13 mouse cellular contexts compared by ENCODE assay signal in genomic region chr4:4708261-4708660, GRCm38 (mm10).
DNase-seq lines count a peak whose midpoint lies in the region; ATAC-seq and TF ChIP-seq lines count a peak whose summit lies in the region.
"Had no signal": no experiment of that assay in that cellular context is flagged by ENCODE, and none has a peak within 500 bp of the region (broad histone marks: within the 10 kb centered on the region; RNA-seq: fewer than 3 reads in every experiment).

No protein-coding gene starts in this region.

- 0 out of 2 replicates have a peak, but pooled peaks have one; percentile 40 for ATAC-seq in forebrain, embryonic 16.5 days
- ATAC-seq in forebrain, postnatal 0 days, result no peak
- no peak for ATAC-seq in midbrain, postnatal 0 days (ENCODE audit: low FRiP score)
- ATAC-seq in midbrain, embryonic 13.5 days, result no peak
- no peak for ATAC-seq in erythroblast, adult 5-6 weeks (replicated peaks; ENCODE audit: low FRiP score, poor library complexity, severe bottlenecking)

- no peak overlapping the region for H3K4me3 ChIP-seq in forebrain, embryonic 16.5 days (replicated peaks; ENCODE audit: low read length)
- no peak overlapping the region for H3K4me3 ChIP-seq in forebrain, postnatal 0 days (ENCODE audit: low read depth, low read length)
- no peak overlapping the region for H3K4me3 ChIP-seq in midbrain, postnatal 0 days (ENCODE audit: low read depth, low read length)
- H3K4me3 ChIP-seq in midbrain, embryonic 13.5 days (replicated peaks), result no peak overlapping the region
- H3K4me3 ChIP-seq in left cerebral cortex, adult 2 months, result no peak overlapping the region
- H3K4me3 ChIP-seq: embryonic facial prominence, embryonic 13.5 days; midbrain, embryonic 10.5 days; neural tube, embryonic 12.5 days had no signal

- intact Hi-C loops in heart, postnatal 10 days (cut with DNase I), result no loop called here
- intact Hi-C loops in left cerebral cortex, adult 2 months (cut with DNase I), result no loop called here

- WGBS in forebrain, embryonic 16.5 days, result 28% methylated on average over 3 of the region's 3 CpGs
- WGBS in forebrain, postnatal 0 days, result 24% methylated on average over 3 of the region's 3 CpGs
- 48% methylated on average over 3 of the region's 3 CpGs for WGBS in midbrain, postnatal 0 days
- 59% methylated on average over 3 of the region's 3 CpGs for WGBS in midbrain, embryonic 13.5 days

- H3K4me1 ChIP-seq in forebrain, embryonic 16.5 days (replicated peaks; ENCODE audit: control insufficient read depth, insufficient read depth, low read length), result peaks cover 3% of the 10 kb centered on the region
- H3K4me1 ChIP-seq in forebrain, postnatal 0 days (ENCODE audit: insufficient read depth), result no peaks in the 10 kb centered on the region
- no peaks in the 10 kb centered on the region for H3K4me1 ChIP-seq in midbrain, postnatal 0 days (ENCODE audit: insufficient read depth, low read length)
- H3K4me1 ChIP-seq in midbrain, embryonic 13.5 days (replicated peaks), result no peaks in the 10 kb centered on the region
- H3K4me1 ChIP-seq: midbrain, embryonic 10.5 days; neural tube, embryonic 12.5 days had no signal

- H3K27me3 ChIP-seq in forebrain, embryonic 16.5 days (replicated peaks; ENCODE audit: control insufficient read depth, insufficient read depth, low read length), result no peaks in the 10 kb centered on the region
- no peaks in the 10 kb centered on the region for H3K27me3 ChIP-seq in forebrain, postnatal 0 days (ENCODE audit: insufficient read depth, low read length)
- H3K27me3 ChIP-seq in midbrain, postnatal 0 days (ENCODE audit: insufficient read depth, low read length), result no peaks in the 10 kb centered on the region
- no peaks in the 10 kb centered on the region for H3K27me3 ChIP-seq in midbrain, embryonic 13.5 days
- H3K27me3 ChIP-seq: embryonic facial prominence, embryonic 13.5 days; neural tube, embryonic 12.5 days had no signal

- H3K27ac ChIP-seq in forebrain, embryonic 16.5 days (ENCODE audit: low read length), result no peak overlapping the region
- H3K27ac ChIP-seq in forebrain, postnatal 0 days (ENCODE audit: low read depth, low read length), result no peak overlapping the region
- H3K27ac ChIP-seq in midbrain, postnatal 0 days (ENCODE audit: low read depth, low read length), result no peak overlapping the region
- H3K27ac ChIP-seq in midbrain, embryonic 13.5 days, result no peak overlapping the region
- H3K27ac ChIP-seq in left cerebral cortex, adult 2 months, result no peak overlapping the region
- H3K27ac ChIP-seq: embryonic facial prominence, embryonic 13.5 days; midbrain, embryonic 10.5 days; neural tube, embryonic 12.5 days had no signal

- H3K36me3 ChIP-seq in forebrain, embryonic 16.5 days (ENCODE audit: control insufficient read depth, insufficient read depth), result no peaks in the 10 kb centered on the region
- no peaks in the 10 kb centered on the region for H3K36me3 ChIP-seq in forebrain, postnatal 0 days (ENCODE audit: insufficient read depth)
- H3K36me3 ChIP-seq in midbrain, postnatal 0 days (ENCODE audit: insufficient read depth, low read length), result no peaks in the 10 kb centered on the region
- no peaks in the 10 kb centered on the region for H3K36me3 ChIP-seq in midbrain, embryonic 13.5 days
- H3K36me3 ChIP-seq: embryonic facial prominence, embryonic 13.5 days; midbrain, embryonic 10.5 days; neural tube, embryonic 12.5 days had no signal

- H3K9ac ChIP-seq in forebrain, embryonic 16.5 days (replicated peaks; ENCODE audit: low read depth, low read length), result no peak overlapping the region
- no peak overlapping the region for H3K9ac ChIP-seq in forebrain, postnatal 0 days
- no peak overlapping the region for H3K9ac ChIP-seq in midbrain, postnatal 0 days (replicated peaks; ENCODE audit: low read length, poor library complexity, severe bottlenecking)
- H3K9ac ChIP-seq in midbrain, embryonic 13.5 days (replicated peaks), result no peak overlapping the region
- H3K9ac ChIP-seq: embryonic facial prominence, embryonic 13.5 days; neural tube, embryonic 12.5 days had no signal

- no peak for TF ChIP-seq CTCF in forebrain, postnatal 0 days (IDR thresholded peaks at IDR 0.05; ENCODE audit: low read depth)
- no peak for TF ChIP-seq CTCF in midbrain, postnatal 0 days (IDR thresholded peaks at IDR 0.05)
- no peak for TF ChIP-seq CTCF in left cerebral cortex, adult 2 months (IDR thresholded peaks at IDR 0.05)

- no peaks in the 10 kb centered on the region for H3K9me3 ChIP-seq in forebrain, embryonic 16.5 days (ENCODE audit: control insufficient read depth, low read length)
- H3K9me3 ChIP-seq in forebrain, postnatal 0 days (ENCODE audit: low read length), result no peaks in the 10 kb centered on the region
- no peaks in the 10 kb centered on the region for H3K9me3 ChIP-seq in midbrain, postnatal 0 days (ENCODE audit: low read length)
- H3K9me3 ChIP-seq in midbrain, embryonic 13.5 days, result no peaks in the 10 kb centered on the region
- H3K9me3 ChIP-seq: embryonic facial prominence, embryonic 13.5 days; midbrain, embryonic 10.5 days; neural tube, embryonic 12.5 days had no signal

- no peak for DNase-seq in forebrain, postnatal 0 days
- peak; percentile 9 for DNase-seq in midbrain, postnatal 0 days (ENCODE audit: low spot score)
- DNase-seq in heart, postnatal 10 days, result peak; percentile 30 to 36
- peak; percentile 71 for DNase-seq in lung, postnatal 36 days
- no peak for DNase-seq in left cerebral cortex, adult 2 months (ENCODE audit: extremely low spot score in 1 of 2, low spot score in 2 of 2)
- DNase-seq: liver; thymus, postnatal 14 days had no signal

- no peak overlapping the region for H3K4me2 ChIP-seq in forebrain, embryonic 16.5 days (ENCODE audit: low read length)
- no peak overlapping the region for H3K4me2 ChIP-seq in forebrain, postnatal 0 days (ENCODE audit: low read depth)
- no peak overlapping the region for H3K4me2 ChIP-seq in midbrain, postnatal 0 days (ENCODE audit: low read depth, low read length, poor library complexity, severe bottlenecking)
- no peak overlapping the region for H3K4me2 ChIP-seq in midbrain, embryonic 13.5 days (replicated peaks)
- H3K4me2 ChIP-seq: embryonic facial prominence, embryonic 13.5 days; neural tube, embryonic 12.5 days had no signal

Comparison
In these comparisons a context has a peak if more than half of its experiments do, and no peak if none do; other contexts are left out.
1. DNase-seq: peak in midbrain, postnatal 0 days (single experiment), heart, postnatal 10 days (2 of 2) and lung, postnatal 36 days (single experiment); none in forebrain, postnatal 0 days (single experiment) and left cerebral cortex, adult 2 months (0 of 2).